Mouse (Mus musculus) cerebellum, adult 11-12 months (tissue): Measurements from ENCODE around the gene Aqr.

Experiments
- DNase-seq: peaks from one replicate; pipeline ENCODE4 v3.0.0; 2022

Aqr gene

DNA sequence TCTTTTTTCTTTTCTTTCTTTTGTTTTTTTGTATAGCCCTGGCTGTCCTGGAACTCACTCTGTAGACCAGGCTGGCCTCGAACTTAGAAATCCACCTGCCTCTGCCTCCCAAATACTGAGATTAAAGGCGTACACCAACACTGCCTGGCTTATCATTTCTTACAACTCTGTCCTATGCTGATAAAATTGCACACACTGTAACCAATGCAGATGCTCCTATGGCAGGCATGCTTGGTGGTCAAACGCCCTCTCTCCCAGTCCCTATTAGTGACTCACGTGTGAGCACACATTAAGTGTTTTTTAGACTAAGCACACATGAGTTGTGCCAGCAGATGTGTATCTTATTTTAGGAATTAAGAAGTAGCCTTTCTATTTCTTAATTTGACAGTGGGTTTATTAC is 53.5 kb downstream of the Aqr start:
- DNase-seq = no peak

- no peak for DNase-seq
These were observed 56.2 kb downstream of the Aqr start for GRCm38 (mm10) chr2:114130657-114131056.

- no peak for DNase-seq
These were observed 63.5 kb downstream of the Aqr start for GRCm38 (mm10) chr2:114123304-114123703.

GRCm38 (mm10) chr2:114119451-114119850 is 67.4 kb downstream of the Aqr start:
- DNase-seq = no peak

DNA sequence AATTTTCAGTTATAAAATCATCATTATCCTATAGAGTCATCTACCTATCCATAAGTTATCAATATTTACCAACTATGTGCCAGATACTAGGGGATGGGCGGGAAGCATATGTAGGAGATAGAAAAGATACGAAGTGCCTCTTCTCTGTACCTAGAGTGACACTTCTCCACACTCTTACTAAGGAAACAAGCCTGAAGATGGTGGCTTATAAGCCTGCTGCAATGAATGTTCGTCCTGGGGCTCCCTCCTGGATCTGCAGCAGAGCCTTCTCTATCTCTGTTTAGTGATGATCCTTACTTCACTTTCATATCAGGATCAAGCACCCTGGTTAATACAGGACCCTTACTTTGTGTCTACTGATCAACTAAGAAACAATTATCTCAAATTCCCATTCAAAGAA is 69.2 kb downstream of the Aqr start:
- no peak for DNase-seq

GRCm38 (mm10) chr2:114117235-114117634 is 69.6 kb downstream of the Aqr start:
- DNase-seq = no peak

- DNase-seq = no peak
These were observed 71.3 kb downstream of the Aqr start for GRCm38 (mm10) chr2:114115563-114115962.

DNA sequence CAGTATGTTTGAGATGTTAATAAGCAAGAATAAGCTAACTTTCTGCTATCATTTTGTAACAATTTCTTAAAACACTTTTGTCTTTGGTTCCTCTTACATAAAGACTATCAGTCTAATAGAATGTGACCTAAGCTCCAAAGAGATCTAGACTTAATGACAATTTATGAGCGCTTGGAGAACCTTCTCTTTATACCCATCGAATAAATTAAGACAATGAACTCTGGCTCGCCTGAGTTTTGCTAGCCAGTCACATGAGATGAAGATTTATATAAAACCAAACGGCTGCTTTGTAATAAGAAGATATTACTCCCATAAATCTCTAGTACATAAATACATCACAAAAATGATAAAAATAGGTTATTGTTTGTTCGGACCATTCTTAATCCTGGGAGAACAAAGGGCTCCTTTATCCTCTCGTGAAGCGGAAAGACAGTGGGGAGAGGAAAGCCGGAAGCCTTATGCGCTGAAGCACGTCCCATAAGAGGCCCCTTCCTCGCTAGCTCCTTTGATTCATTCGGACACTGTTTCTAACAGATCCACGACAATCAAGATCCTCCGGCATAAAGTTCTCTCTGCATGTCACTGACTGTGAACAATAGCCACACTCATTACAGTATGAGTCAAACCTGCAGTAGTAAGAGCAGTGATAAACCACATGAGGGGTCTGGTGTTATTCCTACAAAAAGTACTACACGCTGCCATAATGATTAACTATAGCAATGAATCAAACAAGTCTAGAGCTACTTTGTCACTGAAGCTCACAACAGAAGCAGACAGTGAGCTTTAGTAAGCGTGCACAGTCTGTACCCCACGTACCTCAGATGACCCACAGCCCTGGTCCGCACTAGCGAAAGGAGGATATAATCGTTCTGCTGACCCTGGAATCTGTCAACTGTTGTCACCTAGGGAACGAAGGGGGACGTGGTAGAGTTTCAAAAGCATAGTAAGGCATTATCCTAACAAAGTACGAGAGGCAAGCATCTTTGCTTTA is 79.2 kb downstream of the Aqr start:
- no peak for DNase-seq

- DNase-seq = no peak
These were observed 80.4 kb downstream of the Aqr start for GRCm38 (mm10) chr2:114106383-114106782.

DNA sequence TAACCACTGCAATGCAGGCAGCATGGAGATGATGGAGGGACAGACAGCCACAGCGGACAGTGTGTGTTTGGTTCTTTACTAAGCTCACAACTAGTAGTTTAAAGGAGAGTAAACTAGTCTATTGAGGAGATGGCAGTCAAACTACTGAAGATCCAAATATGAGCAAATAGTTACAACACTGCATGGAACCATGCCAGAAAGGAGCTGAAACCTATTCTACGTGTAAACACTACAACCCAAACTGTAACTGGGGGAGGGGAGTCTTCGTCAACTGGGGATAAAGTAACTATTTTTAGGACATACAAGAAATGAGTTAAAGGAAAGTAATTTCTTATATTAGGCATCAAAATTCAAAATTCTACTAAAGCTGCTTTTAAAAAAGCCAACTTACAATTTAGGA is 84.4 kb downstream of the Aqr start:
- no peak for DNase-seq

DNA sequence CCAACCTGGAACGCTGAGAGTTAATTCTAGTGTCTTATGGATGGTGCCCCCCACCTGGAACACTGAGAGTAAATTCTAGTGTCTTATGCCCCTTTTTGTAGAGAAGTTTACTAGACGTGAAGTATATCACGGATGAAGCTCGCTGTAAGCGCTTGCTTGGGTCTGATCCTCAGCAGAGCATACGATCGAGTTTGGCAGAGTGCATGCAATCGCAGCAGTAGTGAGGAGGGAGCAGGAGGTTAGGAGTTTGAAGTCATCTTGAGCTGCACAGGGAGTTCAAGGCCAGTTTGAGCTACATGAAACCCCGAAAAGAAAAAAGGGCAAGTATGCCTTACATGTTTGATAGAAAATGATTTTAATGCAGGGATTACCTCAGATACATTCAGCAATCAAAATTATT is 86.0 kb downstream of the Aqr start:
- DNase-seq = no peak

DNA sequence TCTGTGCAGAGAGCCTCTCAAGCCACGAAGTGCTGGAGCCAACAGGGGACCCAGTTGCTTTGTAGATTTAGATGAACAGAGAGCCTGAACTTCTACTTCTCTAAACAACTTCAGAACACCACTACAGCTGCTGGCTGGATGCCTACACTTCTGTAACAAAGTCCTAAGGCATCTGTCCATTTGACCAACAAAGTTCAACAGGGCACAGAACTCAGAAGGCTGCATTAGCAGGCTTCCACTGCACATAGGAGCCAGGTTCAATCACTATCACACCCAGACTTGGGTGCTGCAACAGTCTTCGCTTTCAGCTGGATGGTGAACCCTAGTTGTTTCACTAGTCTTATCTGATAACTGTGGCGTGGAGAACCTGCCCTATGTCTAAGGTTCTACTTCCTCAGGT is 87.0 kb downstream of the Aqr start:
- DNase-seq = no peak

GRCm38 (mm10) chr2:114099109-114099508 is 87.7 kb downstream of the Aqr start:
- no peak for DNase-seq

GRCm38 (mm10) chr2:114097627-114098026 is 89.2 kb downstream of the Aqr start:
- DNase-seq = no peak

- DNase-seq = no peak
These were observed 90.3 kb downstream of the Aqr start for GRCm38 (mm10) chr2:114096570-114096969.

DNA sequence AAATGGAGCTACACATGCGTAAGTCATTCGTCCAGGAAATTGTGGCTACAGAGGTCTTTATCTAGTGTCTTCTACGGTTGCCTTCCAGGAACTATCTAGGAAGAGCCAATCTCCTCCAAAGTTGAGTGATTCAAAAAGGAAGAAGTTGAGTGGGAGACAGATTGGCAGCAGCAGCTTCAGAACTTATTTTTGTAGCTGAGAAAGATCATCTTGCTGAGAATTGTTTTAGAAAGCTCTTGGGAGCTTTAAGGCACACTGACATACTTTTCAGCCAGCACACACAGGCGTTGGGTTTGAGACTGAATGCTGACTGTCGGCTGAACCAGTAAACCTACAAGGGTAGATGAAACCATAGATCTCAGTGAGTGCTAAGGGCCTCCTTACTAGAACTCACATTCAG is 91.5 kb downstream of the Aqr start:
- DNase-seq = no peak

- no peak for DNase-seq
These were observed 92.1 kb downstream of the Aqr start for GRCm38 (mm10) chr2:114094696-114095095.

- no peak for DNase-seq
These were observed 93.2 kb downstream of the Aqr start for GRCm38 (mm10) chr2:114093577-114093976.

- DNase-seq = peak; percentile 8
These were observed 97.0 kb downstream of the Aqr start for GRCm38 (mm10) chr2:114089862-114090261.

DNA sequence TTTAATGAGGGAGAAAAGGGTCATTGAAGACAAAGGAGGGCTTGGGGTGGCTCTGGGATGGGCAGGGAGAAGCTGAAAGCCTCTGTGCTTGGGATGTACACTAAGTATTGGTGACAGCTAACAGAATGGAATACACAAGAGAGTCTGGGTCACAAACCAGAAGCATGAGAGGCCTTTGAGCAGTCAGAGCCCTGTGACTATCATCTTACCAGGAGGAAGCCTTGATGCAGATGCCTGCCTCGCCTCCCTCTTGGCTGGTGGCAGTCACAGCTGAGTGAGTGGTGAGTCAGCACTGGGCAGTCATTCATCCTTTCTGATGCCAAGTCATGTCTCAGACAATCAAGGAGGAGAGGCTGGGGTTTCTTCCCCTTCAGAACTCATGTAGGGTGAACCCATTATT is 99.6 kb downstream of the Aqr start:
- no peak for DNase-seq

DNA sequence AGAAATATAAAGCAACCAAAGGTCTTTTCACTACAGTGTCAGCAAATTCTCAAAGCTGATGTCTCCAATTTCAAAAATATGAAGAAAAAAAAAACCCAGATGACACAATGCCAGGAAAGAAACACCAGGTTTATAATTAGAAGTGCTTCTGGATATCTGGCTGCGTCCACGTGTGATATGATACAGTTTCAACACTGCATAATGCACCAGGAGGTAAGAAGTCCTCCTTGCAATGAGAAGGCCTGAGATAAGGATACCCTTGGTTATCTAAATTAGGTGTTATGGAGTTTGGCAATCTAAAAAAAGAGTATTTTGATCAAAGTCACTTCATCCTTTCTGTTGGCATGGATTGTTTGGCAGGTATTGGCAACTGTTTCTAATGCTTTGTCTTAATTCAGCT is 114.9 kb downstream of the Aqr start:
- DNase-seq = no peak

DNA sequence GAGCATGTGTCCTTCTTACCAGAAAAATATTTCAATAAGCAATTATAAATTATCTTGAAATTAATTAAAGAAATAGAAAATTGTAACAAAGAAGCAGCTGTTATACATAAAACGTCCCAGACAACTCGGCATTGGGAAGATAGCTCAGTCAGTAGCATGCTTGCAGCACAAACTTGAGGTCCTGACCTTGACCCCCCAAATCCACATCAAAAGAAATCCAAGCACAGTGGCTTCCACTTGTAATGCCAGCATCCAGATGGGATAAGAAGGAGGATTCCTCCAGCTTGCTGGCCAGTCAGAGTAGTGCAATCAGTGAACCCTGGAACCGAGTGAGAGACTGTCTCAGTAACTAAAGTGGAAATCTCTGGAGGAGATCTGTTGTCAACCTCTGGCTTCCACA is 120.6 kb downstream of the Aqr start:
- no peak for DNase-seq

DNA sequence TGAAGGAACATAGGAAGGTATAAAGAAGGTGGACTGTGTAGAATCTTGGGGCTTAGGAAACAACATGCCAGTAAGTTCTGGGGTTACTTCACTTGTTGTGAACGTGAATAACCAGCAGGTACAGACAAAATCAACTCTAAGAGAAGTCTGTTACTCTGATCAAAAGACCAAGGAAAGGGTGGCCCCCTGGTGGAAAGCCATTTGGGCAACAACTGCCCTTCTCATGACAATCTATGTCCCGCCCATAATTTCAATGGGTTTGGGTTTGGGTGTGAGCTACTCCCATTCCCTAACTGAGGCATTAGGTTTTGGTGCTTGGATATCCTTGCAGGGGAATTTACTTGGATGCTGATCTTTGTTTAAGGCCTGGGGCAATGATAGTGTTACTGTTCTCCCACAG is 122.8 kb downstream of the Aqr start:
- no peak for DNase-seq

DNA sequence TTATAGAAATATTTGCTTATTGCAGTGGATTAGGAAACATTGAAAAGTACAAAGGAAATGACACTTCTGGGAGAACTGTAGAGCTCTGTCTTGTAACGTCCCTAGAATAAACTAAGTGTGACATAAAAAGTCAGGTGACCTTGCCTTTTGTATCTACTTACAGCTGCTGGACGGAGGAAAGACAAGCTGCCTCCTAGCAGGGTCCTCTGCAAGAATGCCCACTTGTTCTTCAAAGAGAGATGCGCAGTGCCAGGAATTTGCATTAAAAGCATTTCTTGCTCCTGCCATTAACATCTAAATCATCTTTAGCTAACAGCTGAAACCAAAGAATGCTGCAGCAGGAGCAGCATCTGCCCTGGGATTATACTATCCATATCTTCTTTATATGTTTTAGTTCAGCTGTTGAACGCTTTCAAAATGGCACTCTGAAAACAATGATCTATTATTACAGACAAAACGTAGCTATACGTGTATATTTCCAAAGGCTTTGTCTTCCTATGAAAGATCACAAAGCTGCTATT is 126.7 kb downstream of the Aqr start:
- DNase-seq = no peak

- DNase-seq = no peak
These were observed 127.2 kb downstream of the Aqr start for GRCm38 (mm10) chr2:114059608-114060007.
